In genomic region chr12:104041401-104041800, GRCm38 (mm10) we compare ENCODE assay signal across 9 mouse cellular contexts. TPM values are rescaled to one million over a fixed set of nuclear protein-coding genes. Genes with fewer than 3 reads are reported as not detected.
A peak's percentile ranks its signal among the peaks of the same experiment; 100 is the strongest.
DNase-seq lines count a peak whose midpoint lies in the region; TF ChIP-seq lines count a peak whose summit lies in the region.
"Had no signal": no experiment of that assay in that cellular context is flagged by ENCODE, and none has a peak within 500 bp of the region (broad histone marks: within the 10 kb centered on the region; RNA-seq: fewer than 3 reads in every experiment).

No protein-coding gene starts in this region.

- H3K27ac ChIP-seq in gastrocnemius, adult 2 months: peak overlapping the region; percentile 92
- H3K27ac ChIP-seq: limb, embryonic 13.5 days had no signal

- no peak for TF ChIP-seq CTCF in gastrocnemius, adult 2 months (IDR thresholded peaks at IDR 0.05)

- peak; percentile 1 for DNase-seq in cerebellum, adult 8-10 months
- DNase-seq in cerebellum, postnatal 36 days: no peak
- DNase-seq in Muller cell, postnatal 12 days (ENCODE audit: inconsistent ontology term): peak; percentile 60
- DNase-seq in gastrocnemius, adult 2 months: peak; percentile 90
- peak; percentile 35 to 54 for DNase-seq in layer of hippocampus, postnatal 10 days (ENCODE audit: low spot score in 2 of 2)
- DNase-seq in spleen, adult 18-20 months: no peak
- DNase-seq in spleen, postnatal 10 days (ENCODE audit: low spot score in 2 of 2): no peak
- DNase-seq in right cerebral cortex, postnatal 25 days: no peak

- peak overlapping the region; percentile 46 for H3K4me3 ChIP-seq in gastrocnemius, adult 2 months
- H3K4me3 ChIP-seq: limb, embryonic 13.5 days had no signal

- intact Hi-C loops in gastrocnemius, adult 2 months (cut with DNase I): no loop called here

RNA-seq across cellular contexts. Expression of gene Serpina12, which starts 2.8 kb away (rescaled TPM):
- total RNA-seq in gastrocnemius, adult 2 months (2021): not detected
- total RNA-seq in layer of hippocampus, postnatal 10 days (2021): not detected

RNA-seq across cellular contexts. Expression of gene Serpina9, which starts 27.8 kb away (rescaled TPM):
- total RNA-seq in gastrocnemius, adult 2 months (2021): not detected
- total RNA-seq in layer of hippocampus, postnatal 10 days (2021): under 1 TPM in 1 of 2 experiments, not detected in 1; 0.21 TPM

RNA-seq across cellular contexts. Expression of gene Serpina11, which starts 51.6 kb away (rescaled TPM):
- not detected for total RNA-seq in gastrocnemius, adult 2 months (2021)
- total RNA-seq in layer of hippocampus, postnatal 10 days (2021): not detected

RNA-seq across cellular contexts. Expression of gene Serpina5, which starts 59.5 kb away (rescaled TPM):
- total RNA-seq in gastrocnemius, adult 2 months (2021): not detected
- not detected for total RNA-seq in layer of hippocampus, postnatal 10 days (2021)

Comparison
In these comparisons a context has a peak if more than half of its experiments do, and no peak if none do; other contexts are left out.
1. DNase-seq: peak in cerebellum, adult 8-10 months (single experiment), Muller cell, postnatal 12 days (single experiment), gastrocnemius, adult 2 months (single experiment) and layer of hippocampus, postnatal 10 days (2 of 2); none in cerebellum, postnatal 36 days (0 of 2), spleen, adult 18-20 months (0 of 2), spleen, postnatal 10 days (0 of 2) and right cerebral cortex, postnatal 25 days (single experiment).